Mouse (Mus musculus) embryonic facial prominence, embryonic 14.5 days (tissue): Measurements from ENCODE around the gene Pou5f1. TPM values are rescaled to one million over a fixed set of nuclear protein-coding genes. Genes with fewer than 3 reads are reported as not detected.
A peak's percentile ranks its signal among the peaks of the same experiment; 100 is the strongest.

Experiments
- ATAC-seq: fragments of 200-750 bp; cut with Nextera tagmentation; 2 replicates; pipeline ENCODE4 v1.8.0; 2017; ENCODE audit warnings: low read depth, moderate number of reproducible peaks, moderate TSS enrichment
- DNase-seq: peaks from one replicate; pipeline ENCODE4 v3.0.0-alpha.2; 2015; ENCODE audit warnings: low spot score
- H3K27ac ChIP-seq: fragments of 300-500 bp; sonication (generic); replicated peaks from 2 replicates; pipeline ENCODE4 v1.5.1; 2014; ENCODE audit warnings: low read depth, mild to moderate bottlenecking, low read length, moderate library complexity
- H3K27me3 ChIP-seq: fragments of 300-500 bp; sonication (generic); replicated peaks from 2 replicates; pipeline ENCODE4 v1.6.1; 2014; ENCODE audit warnings: low read length; ENCODE audit not compliant: control insufficient read depth, insufficient read depth
- H3K36me3 ChIP-seq: fragments of 300-500 bp; sonication (generic); 2 replicates; pipeline ENCODE4 v1.6.1; 2014; ENCODE audit warnings: low read length, mixed read lengths; ENCODE audit not compliant: control insufficient read depth, insufficient read depth
- H3K4me1 ChIP-seq: fragments of 300-500 bp; sonication (generic); 2 replicates; pipeline ENCODE4 v1.6.1; 2014; ENCODE audit warnings: antibody characterized with exemption, low read length; ENCODE audit not compliant: control insufficient read depth, insufficient read depth
- H3K4me2 ChIP-seq: fragments of 300-500 bp; sonication (generic); 2 replicates; pipeline ENCODE4 v1.6.1; 2014; ENCODE audit warnings: low read depth, mild to moderate bottlenecking, low read length, moderate library complexity, mixed read lengths
- H3K4me3 ChIP-seq: fragments of 300-500 bp; sonication (generic); 2 replicates; pipeline ENCODE4 v1.5.1; 2014; ENCODE audit warnings: low read depth, mild to moderate bottlenecking, low read length
- H3K9ac ChIP-seq: fragments of 300-500 bp; sonication (generic); 2 replicates; pipeline ENCODE4 v1.6.1; 2014; ENCODE audit warnings: low read depth, mild to moderate bottlenecking, low read length, moderate library complexity, mixed read lengths
- H3K9me3 ChIP-seq: fragments of 300-500 bp; sonication (generic); 2 replicates; pipeline ENCODE4 v1.6.1; 2016; ENCODE audit warnings: low read length; ENCODE audit not compliant: control insufficient read depth
- WGBS: fragments of 180-500 bp; shearing (Covaris S2); extraction: QIAGEN DNeasy Blood & Tissue Kit; methylation state at CpG from one replicate; pipeline ENCODE4 v1.1.7; 2014; 5-methylcytosine and 5-hydroxymethylcytosine counted together
- polyA plus RNA-seq: library from polyadenylated mRNA; unstranded; fragments of >200 nt; fragmentation: Nextera tagmentation; extraction: Ambion mirVana; gene quantifications from 2 replicates; pipeline ENCODE4 v1.2.1, GENCODE M21; 2014

The Pou5f1 gene
- polyA plus RNA-seq, 1 experiment from 2014 or later = not detected

DNA sequence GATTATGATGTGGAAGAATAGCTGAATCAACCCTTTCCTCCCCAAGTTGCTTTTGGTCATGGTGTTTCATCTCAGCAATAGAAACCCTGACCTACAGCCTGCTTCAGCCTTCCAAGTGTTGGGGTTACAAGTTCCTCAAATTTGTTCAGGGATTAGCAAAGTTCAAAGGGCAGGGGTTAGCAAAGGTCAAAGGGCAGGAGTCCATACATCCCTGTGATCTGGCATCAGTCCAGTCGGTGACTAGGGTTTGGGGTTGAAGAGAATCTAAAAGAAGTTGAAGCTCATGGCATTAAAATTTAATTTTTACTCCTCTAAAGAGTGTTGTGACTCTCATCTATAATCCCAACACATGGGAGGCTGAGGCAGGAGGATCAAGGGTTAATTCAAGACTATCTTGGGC is 32.7 kb downstream of the Pou5f1 start:
- Histone ChIP-seq H3K4me3 (no peak overlapping the region), H3K9me3 (no peaks in the 10 kb centered on the region), H3K36me3 (no peaks in the 10 kb centered on the region), H3K4me1 (no peaks in the 10 kb centered on the region), H3K4me2 (no peak overlapping the region), H3K9ac (no peak overlapping the region), H3K27me3 (no peaks in the 10 kb centered on the region), H3K27ac (no peak overlapping the region)
- ATAC-seq = no peak
- no peak for DNase-seq
- 74% methylated on average over 1 of the region's 1 CpGs for WGBS

DNA sequence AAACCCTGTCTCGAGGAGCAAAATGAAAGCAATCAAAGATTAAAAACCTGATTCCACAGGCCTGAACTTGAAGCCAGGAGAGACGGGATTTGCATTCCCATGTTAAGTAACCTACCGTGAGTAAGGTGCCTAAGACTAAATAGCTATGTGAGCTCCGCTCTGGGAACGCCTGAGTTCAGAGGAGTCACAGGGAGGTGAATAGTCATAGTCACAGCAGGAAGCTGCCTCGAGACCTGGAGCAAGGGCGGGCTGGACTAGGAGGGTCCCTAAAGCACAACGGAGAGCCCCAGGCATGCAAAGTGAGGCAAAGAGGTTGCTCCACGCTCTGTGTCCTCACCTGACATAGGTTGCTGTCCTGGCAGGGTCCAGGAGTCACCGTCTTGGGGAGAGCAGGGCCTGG is 33.7 kb downstream of the Pou5f1 start:
- Histone ChIP-seq H3K9ac (no peak overlapping the region), H3K27ac (no peak overlapping the region), H3K36me3 (no peaks in the 10 kb centered on the region), H3K9me3 (no peaks in the 10 kb centered on the region), H3K4me1 (no peaks in the 10 kb centered on the region), H3K4me3 (no peak overlapping the region), H3K4me2 (no peak overlapping the region), H3K27me3 (no peaks in the 10 kb centered on the region)
- 45% methylated on average over 10 of the region's 10 CpGs for WGBS
- DNase-seq (no peak), ATAC-seq (no peak)

DNA sequence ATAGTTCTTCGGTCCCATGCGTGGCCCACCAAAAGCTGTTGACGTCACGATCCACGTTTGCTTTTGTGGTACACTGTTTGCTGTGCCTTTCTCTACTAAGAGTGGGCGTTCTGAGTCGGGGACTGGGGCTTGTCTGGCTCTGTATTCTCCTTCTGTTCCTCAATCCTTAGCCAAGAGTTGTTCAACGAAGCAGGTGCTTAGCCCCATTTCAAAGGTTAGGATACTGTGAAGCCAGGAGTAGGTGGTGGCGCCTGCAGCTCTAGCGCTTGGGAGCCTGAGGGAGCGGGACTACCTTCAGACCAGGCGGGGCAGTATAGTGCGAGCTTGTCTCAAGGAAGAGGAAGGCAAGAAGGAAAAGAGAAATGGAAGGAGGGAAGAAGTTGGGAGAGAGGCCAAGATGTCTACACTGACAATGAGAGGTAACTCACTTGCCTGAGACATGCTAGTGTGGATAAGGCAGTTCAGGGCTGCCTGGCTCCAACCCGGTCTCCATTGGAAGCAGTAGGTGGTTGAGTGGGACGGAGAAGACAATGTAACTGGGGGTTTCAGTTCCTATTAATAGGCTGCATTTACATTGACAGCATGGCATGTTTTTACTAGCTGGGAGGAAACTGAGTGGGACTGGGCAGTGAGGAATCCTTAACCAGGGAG is 37.1 kb downstream of the Pou5f1 start:
- H3K4me3 ChIP-seq = no peak overlapping the region
- H3K4me1 ChIP-seq = no peaks in the 10 kb centered on the region
- no peaks in the 10 kb centered on the region for H3K9me3 ChIP-seq
- no peaks in the 10 kb centered on the region for H3K27me3 ChIP-seq
- H3K4me2 ChIP-seq = no peak overlapping the region
- no peak overlapping the region for H3K9ac ChIP-seq
- no peaks in the 10 kb centered on the region for H3K36me3 ChIP-seq
- WGBS = 78% methylated on average over 15 of the region's 15 CpGs
- DNase-seq (no peak), ATAC-seq (no peak)
- no peak overlapping the region for H3K27ac ChIP-seq

DNA sequence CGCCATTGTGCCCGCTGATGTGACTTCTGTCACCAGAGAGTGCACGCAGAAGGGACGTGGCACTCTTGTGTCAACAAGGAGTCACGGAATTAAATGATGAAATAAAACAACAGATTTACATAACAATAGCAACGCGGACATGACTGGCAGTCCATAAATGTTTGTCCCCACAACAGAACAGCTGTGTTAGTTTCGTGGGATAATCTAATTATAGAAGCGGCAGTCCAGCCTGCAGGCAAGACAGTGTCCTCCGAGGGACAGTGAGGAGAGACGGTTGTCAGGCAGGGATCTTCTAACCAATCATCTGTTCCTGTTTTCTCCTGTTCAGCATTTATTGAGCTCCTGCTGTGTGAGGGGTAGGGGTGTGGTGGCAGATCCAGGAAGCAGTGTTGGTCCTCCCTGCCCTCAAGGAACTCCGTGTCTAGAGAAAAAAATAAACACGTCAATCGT is 37.6 kb downstream of the Pou5f1 start:
- no peaks in the 10 kb centered on the region for H3K4me1 ChIP-seq
- no peak overlapping the region for H3K4me2 ChIP-seq
- H3K4me3 ChIP-seq = no peak overlapping the region
- ATAC-seq (no peak), DNase-seq (peak; percentile 29)
- no peak overlapping the region for H3K9ac ChIP-seq
- H3K27ac ChIP-seq = no peak overlapping the region
- H3K9me3 ChIP-seq = no peaks in the 10 kb centered on the region
- WGBS = 33% methylated on average over 14 of the region's 14 CpGs
- H3K36me3 ChIP-seq = no peaks in the 10 kb centered on the region
- H3K27me3 ChIP-seq = no peaks in the 10 kb centered on the region

- Histone ChIP-seq H3K4me2 (no peak overlapping the region), H3K4me3 (no peak overlapping the region), H3K36me3 (no peaks in the 10 kb centered on the region), H3K4me1 (peaks cover 5% of the 10 kb centered on the region; the same call in 1 of the 2 replicates), H3K9me3 (no peaks in the 10 kb centered on the region), H3K27me3 (no peaks in the 10 kb centered on the region), H3K9ac (no peak overlapping the region), H3K27ac (no peak overlapping the region)
- 71% methylated on average over 6 of the region's 6 CpGs for WGBS
- DNase-seq (no peak), ATAC-seq (no peak)
These were observed 38.2 kb downstream of the Pou5f1 start for GRCm38 (mm10) chr17:35544001-35544400.

DNA sequence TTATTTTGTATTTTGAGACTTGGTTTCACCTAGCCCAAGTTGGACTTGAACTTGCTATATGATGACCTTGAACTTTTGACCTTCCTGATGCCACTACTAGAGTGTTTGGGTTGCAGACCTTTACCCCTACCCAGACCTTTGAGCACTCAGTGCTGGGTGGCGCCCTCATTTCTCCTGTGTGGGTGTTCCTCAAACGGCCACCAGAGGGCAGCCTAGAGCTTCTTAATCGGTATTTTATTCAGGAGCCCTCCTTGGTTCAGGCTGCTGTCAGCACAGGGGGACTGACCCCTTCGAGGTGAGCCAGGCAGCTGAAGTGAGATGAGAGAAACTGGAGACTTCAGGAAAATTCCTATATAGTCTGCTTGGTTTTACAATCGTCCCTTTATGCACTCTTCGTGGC is 38.9 kb downstream of the Pou5f1 start:
- Histone ChIP-seq H3K9ac (no peak overlapping the region), H3K4me3 (no peak overlapping the region), H3K4me1 (peaks cover 10% of the 10 kb centered on the region; the same call in 1 of the 2 replicates), H3K27ac (no peak overlapping the region), H3K36me3 (no peaks in the 10 kb centered on the region), H3K27me3 (no peaks in the 10 kb centered on the region), H3K4me2 (no peak overlapping the region), H3K9me3 (no peaks in the 10 kb centered on the region)
- DNase-seq (no peak), ATAC-seq (no peak)
- WGBS = 30% methylated on average over 6 of the region's 6 CpGs

GRCm38 (mm10) chr17:35547465-35547864 is 41.6 kb downstream of the Pou5f1 start:
- Histone ChIP-seq H3K4me1 (peaks cover 17% of the 10 kb centered on the region; the same call in 1 of the 2 replicates), H3K36me3 (no peaks in the 10 kb centered on the region), H3K9me3 (no peaks in the 10 kb centered on the region), H3K4me2 (no peak overlapping the region), H3K27ac (no peak overlapping the region), H3K27me3 (no peaks in the 10 kb centered on the region), H3K4me3 (no peak overlapping the region), H3K9ac (no peak overlapping the region)
- WGBS = 69% methylated on average over 2 of the region's 2 CpGs
- DNase-seq (no peak), ATAC-seq (no peak)

DNA sequence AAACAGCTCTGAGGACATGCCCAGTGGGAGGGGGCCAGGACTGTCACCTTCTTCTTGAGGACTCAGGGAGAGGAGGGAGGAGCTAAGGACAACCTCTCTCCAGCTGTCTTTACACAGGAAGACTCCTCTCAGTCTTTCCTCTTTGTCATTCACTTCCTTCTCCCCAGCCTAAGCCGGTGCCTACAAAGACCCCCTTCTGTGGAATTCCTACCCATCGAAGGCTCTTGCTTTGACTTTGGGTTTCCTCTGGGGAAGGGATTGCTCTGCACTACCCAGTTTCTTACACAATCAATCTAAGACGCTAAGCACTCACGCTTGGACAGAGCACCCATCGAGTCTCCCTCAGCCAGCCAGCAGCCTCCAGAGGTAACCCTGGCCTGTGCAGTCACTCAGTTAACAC is 42.8 kb downstream of the Pou5f1 start:
- Histone ChIP-seq H3K27me3 (no peaks in the 10 kb centered on the region), H3K27ac (peak overlapping the region; percentile 77), H3K9ac (no peak overlapping the region), H3K4me3 (no peak overlapping the region), H3K36me3 (no peaks in the 10 kb centered on the region), H3K4me2 (no peak overlapping the region), H3K9me3 (no peaks in the 10 kb centered on the region), H3K4me1 (peaks cover 17% of the 10 kb centered on the region; the same call in 1 of the 2 replicates)
- ATAC-seq = no peak
- no peak for DNase-seq
- WGBS = 25% methylated on average over 5 of the region's 5 CpGs
